Mouse (Mus musculus): ENCODE measurements around the gene Mmrn2. TPM values are rescaled to one million over a fixed set of nuclear protein-coding genes. Genes with fewer than 3 reads are reported as not detected.

The Mmrn2 gene
- 8.2 and 8.6 TPM in 2 replicates for polyA plus RNA-seq (2014; fragmentation: Nextera tagmentation; extraction: Ambion mirVana)

DNA sequence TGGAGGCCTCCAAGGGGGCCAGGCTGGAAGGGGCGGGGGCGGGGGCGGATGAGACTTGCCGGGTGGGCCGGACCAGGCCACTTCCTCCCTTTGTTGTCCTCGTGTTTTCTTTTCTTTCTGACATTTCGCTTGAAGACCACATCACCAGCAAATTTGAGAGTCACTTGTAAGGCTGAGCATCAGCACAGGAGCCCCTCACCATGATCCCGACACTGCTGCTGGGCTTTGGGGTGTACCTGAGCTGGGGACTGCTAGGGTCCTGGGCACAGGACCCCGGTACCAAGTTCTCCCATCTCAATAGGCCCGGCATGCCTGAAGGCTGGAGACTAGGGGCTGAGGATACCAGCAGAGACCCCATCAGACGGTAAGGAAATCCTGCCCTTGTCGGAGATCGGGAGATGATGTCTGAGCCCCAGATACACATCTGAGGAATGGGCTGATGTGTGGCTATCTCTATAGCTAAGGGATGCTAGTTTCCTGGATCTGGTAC is at the start of gene Mmrn2:
Gene Mmrn2 (plus strand): TSS at position 51 of the 490 bp plus-strand sequence.
- H3K27me3 ChIP-seq (replicated peaks; ENCODE audit: control insufficient read depth, insufficient read depth, low read length) = no peaks in the 10 kb centered on the region
- no peaks in the 10 kb centered on the region for H3K9me3 ChIP-seq (ENCODE audit: control insufficient read depth, low read length)
- 74% methylated on average over 13 of the region's 13 CpGs for WGBS
- no peak within 1 kb of the TSS; the same call in 1 of the 2 replicates for H3K4me2 ChIP-seq (ENCODE audit: low read depth, low read length)
- DNase-seq (ENCODE audit: low spot score) = no peak
- no peak within 1 kb of the TSS for H3K27ac ChIP-seq (replicated peaks; ENCODE audit: low read depth, low read length)
- H3K9ac ChIP-seq (ENCODE audit: low read depth, low read length) = no peak within 1 kb of the TSS
- peaks cover 9% of the 10 kb centered on the region for H3K4me1 ChIP-seq (ENCODE audit: control insufficient read depth, insufficient read depth, low read length)
- H3K36me3 ChIP-seq (ENCODE audit: control insufficient read depth, insufficient read depth, low read length) = no peaks in the 10 kb centered on the region
- no peak for ATAC-seq (ENCODE audit: low read depth)
- no peak within 1 kb of the TSS for H3K4me3 ChIP-seq (ENCODE audit: low read depth, low read length)

GRCm38 (mm10) chr14:34326606-34327005 is 48.7 kb upstream of the Mmrn2 start:
- DNase-seq (ENCODE audit: low spot score) (no peak), ATAC-seq (ENCODE audit: low read depth) (no peak)
- no peak overlapping the region for H3K27ac ChIP-seq (replicated peaks; ENCODE audit: low read depth, low read length)
- no peak overlapping the region for H3K4me3 ChIP-seq (ENCODE audit: low read depth, low read length)
- peaks cover 3% of the 10 kb centered on the region; the same call in 1 of the 2 replicates for H3K4me1 ChIP-seq (ENCODE audit: control insufficient read depth, insufficient read depth, low read length)
- no peaks in the 10 kb centered on the region for H3K27me3 ChIP-seq (replicated peaks; ENCODE audit: control insufficient read depth, insufficient read depth, low read length)
- H3K4me2 ChIP-seq (ENCODE audit: low read depth, low read length) = no peak overlapping the region
- H3K9me3 ChIP-seq (ENCODE audit: control insufficient read depth, low read length) = no peaks in the 10 kb centered on the region
- WGBS = 89% methylated on average over 3 of the region's 3 CpGs
- H3K9ac ChIP-seq (ENCODE audit: low read depth, low read length) = no peak overlapping the region
- peaks cover 74% of the 10 kb centered on the region for H3K36me3 ChIP-seq (ENCODE audit: control insufficient read depth, insufficient read depth, low read length)

DNA sequence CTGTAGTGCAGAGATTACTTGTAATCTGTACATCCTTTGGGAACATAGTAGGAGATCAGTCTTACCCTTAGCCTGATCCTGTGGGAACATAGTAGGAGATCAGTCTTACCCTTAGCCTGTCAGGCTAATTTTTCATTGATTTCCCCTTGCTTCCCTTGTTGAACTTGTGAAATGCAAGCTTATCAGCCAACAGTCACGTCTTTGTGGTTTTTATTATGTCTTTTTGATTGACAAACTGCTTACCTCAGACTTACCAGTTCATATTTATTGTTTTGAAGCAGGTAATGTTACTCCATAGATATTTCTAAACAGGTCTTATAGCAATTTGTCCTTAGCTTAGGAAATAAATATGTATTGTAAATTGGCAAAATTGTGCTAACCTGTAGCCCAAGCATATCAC is 47.6 kb upstream of the Mmrn2 start:
- Histone ChIP-seq H3K9me3 (ENCODE audit: control insufficient read depth, low read length) (no peaks in the 10 kb centered on the region), H3K9ac (ENCODE audit: low read depth, low read length) (no peak overlapping the region), H3K4me1 (ENCODE audit: control insufficient read depth, insufficient read depth, low read length) (peaks cover 3% of the 10 kb centered on the region; the same call in 1 of the 2 replicates), H3K36me3 (ENCODE audit: control insufficient read depth, insufficient read depth, low read length) (peaks cover 81% of the 10 kb centered on the region), H3K4me3 (ENCODE audit: low read depth, low read length) (no peak overlapping the region), H3K27ac (replicated peaks; ENCODE audit: low read depth, low read length) (no peak overlapping the region), H3K27me3 (replicated peaks; ENCODE audit: control insufficient read depth, insufficient read depth, low read length) (no peaks in the 10 kb centered on the region), H3K4me2 (ENCODE audit: low read depth, low read length) (no peak overlapping the region)
- ATAC-seq (ENCODE audit: low read depth) (no peak), DNase-seq (ENCODE audit: low spot score) (no peak)
- 78% methylated on average over 1 of the region's 1 CpGs for WGBS

DNA sequence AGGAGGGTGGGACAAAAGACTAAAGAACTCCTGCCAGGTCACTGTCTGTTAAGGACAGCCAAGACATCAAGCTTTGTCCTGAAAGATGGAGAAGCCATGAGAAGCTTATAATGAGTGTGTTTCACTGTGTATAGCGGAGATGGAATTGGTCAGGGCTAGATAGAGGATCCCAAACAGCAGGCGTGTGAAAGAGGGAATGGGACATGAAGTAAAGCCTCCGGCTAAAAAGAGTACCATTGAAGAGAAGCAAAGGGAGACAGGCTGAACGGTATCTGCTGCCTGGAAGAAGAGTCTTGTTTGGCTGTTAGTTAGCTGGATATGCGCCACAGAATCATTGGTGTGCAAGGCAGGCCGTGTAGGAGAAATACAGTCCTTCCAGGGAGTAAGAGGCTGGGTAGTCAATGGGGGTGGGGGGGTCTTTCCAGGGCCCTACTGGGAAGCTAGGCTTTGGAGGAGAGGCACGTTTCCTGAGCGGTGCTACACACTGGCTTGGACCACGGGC is 44.6 kb upstream of the Mmrn2 start:
- whole genome bisulfite sequencing = 95% methylated on average over 9 of the region's 9 CpGs
- Histone ChIP-seq H3K27ac (replicated peaks; ENCODE audit: low read depth, low read length) (no peak overlapping the region), H3K9ac (ENCODE audit: low read depth, low read length) (no peak overlapping the region), H3K4me3 (ENCODE audit: low read depth, low read length) (no peak overlapping the region), H3K36me3 (ENCODE audit: control insufficient read depth, insufficient read depth, low read length) (peaks cover 89% of the 10 kb centered on the region), H3K4me2 (ENCODE audit: low read depth, low read length) (no peak overlapping the region), H3K4me1 (ENCODE audit: control insufficient read depth, insufficient read depth, low read length) (peaks cover 3% of the 10 kb centered on the region; the same call in 1 of the 2 replicates), H3K27me3 (replicated peaks; ENCODE audit: control insufficient read depth, insufficient read depth, low read length) (no peaks in the 10 kb centered on the region), H3K9me3 (ENCODE audit: control insufficient read depth, low read length) (no peaks in the 10 kb centered on the region)
- DNase-seq (ENCODE audit: low spot score) (no peak), ATAC-seq (ENCODE audit: low read depth) (no peak)

DNA sequence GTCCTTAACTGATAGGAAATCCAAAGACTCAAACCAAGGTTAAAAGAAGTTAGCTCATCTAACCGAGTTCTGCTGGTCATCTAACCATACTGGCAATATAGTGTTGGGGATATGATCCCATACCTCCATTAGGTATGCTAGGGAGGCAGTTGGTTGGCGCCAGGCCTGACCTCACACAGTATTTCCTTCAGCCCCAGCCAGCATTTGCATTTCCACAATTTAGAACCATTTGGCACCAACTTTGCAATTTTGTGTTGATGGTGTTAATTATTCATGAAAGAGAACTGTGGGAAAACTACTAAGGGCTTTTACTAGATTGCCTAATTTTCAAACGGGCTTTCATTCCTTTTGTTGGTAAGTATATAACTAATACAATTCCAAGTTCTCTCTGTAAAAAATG is 43.4 kb upstream of the Mmrn2 start:
- ATAC-seq (ENCODE audit: low read depth) (no peak), DNase-seq (ENCODE audit: low spot score) (no peak)
- Histone ChIP-seq H3K27ac (replicated peaks; ENCODE audit: low read depth, low read length) (no peak overlapping the region), H3K9ac (ENCODE audit: low read depth, low read length) (no peak overlapping the region), H3K4me3 (ENCODE audit: low read depth, low read length) (no peak overlapping the region), H3K36me3 (ENCODE audit: control insufficient read depth, insufficient read depth, low read length) (peaks cover 90% of the 10 kb centered on the region), H3K4me1 (ENCODE audit: control insufficient read depth, insufficient read depth, low read length) (no peaks in the 10 kb centered on the region), H3K4me2 (ENCODE audit: low read depth, low read length) (no peak overlapping the region), H3K9me3 (ENCODE audit: control insufficient read depth, low read length) (no peaks in the 10 kb centered on the region), H3K27me3 (replicated peaks; ENCODE audit: control insufficient read depth, insufficient read depth, low read length) (no peaks in the 10 kb centered on the region)
- WGBS = 90% methylated on average over 3 of the region's 3 CpGs

DNA sequence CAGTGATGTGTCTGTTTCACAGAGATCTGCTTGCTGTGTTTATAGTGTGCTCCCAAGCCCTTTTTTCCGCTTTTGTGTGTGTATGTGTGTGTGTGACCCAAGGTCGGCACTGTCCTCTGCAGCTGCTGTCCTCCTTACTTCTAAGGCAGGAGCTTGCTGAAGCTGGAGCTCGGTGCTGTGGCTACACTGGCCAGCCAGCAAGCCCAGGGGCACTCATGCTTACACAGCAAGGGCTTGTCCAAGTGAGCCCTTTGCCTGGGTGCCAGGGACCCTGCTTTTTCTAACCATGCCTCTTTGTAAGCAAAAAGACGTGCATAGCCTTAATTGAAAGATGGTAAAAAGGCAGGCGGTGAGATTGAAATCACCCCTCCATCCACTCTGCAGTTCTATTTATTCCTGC is 42.8 kb upstream of the Mmrn2 start:
- Histone ChIP-seq H3K27me3 (replicated peaks; ENCODE audit: control insufficient read depth, insufficient read depth, low read length) (no peaks in the 10 kb centered on the region), H3K4me1 (ENCODE audit: control insufficient read depth, insufficient read depth, low read length) (no peaks in the 10 kb centered on the region), H3K27ac (replicated peaks; ENCODE audit: low read depth, low read length) (no peak overlapping the region), H3K36me3 (ENCODE audit: control insufficient read depth, insufficient read depth, low read length) (peaks cover 92% of the 10 kb centered on the region), H3K9ac (ENCODE audit: low read depth, low read length) (no peak overlapping the region), H3K4me2 (ENCODE audit: low read depth, low read length) (no peak overlapping the region), H3K4me3 (ENCODE audit: low read depth, low read length) (no peak overlapping the region), H3K9me3 (ENCODE audit: control insufficient read depth, low read length) (no peaks in the 10 kb centered on the region)
- DNase-seq (ENCODE audit: low spot score) (no peak), ATAC-seq (ENCODE audit: low read depth) (no peak)
- WGBS = 92% methylated on average over 5 of the region's 5 CpGs

DNA sequence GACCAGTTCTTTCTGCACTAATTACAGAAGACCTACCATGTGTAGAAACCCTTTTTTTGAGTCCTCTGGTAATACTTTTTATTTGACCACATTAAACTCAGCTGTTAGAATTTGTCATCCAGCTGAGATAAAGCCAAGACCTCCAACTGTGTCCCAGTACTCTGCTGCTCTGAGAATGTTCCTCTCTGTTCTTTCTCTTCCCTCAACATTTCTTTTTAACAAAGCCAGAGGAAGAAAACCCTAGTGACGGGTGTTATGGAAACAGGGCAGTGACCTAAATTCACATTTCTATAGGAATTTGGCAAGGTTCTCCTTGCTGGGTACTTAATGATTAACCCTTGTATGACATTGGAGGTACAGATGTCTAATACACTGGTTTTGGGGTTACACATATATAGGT is 35.8 kb upstream of the Mmrn2 start:
- no peak for DNase-seq (ENCODE audit: low spot score)
- 50% methylated on average over 1 of the region's 1 CpGs for WGBS
- Histone ChIP-seq H3K27ac (replicated peaks; ENCODE audit: low read depth, low read length) (no peak overlapping the region), H3K4me2 (ENCODE audit: low read depth, low read length) (no peak overlapping the region), H3K4me1 (ENCODE audit: control insufficient read depth, insufficient read depth, low read length) (no peaks in the 10 kb centered on the region), H3K9me3 (ENCODE audit: control insufficient read depth, low read length) (no peaks in the 10 kb centered on the region), H3K9ac (ENCODE audit: low read depth, low read length) (no peak overlapping the region), H3K4me3 (ENCODE audit: low read depth, low read length) (no peak overlapping the region), H3K27me3 (replicated peaks; ENCODE audit: control insufficient read depth, insufficient read depth, low read length) (no peaks in the 10 kb centered on the region), H3K36me3 (ENCODE audit: control insufficient read depth, insufficient read depth, low read length) (peaks cover 87% of the 10 kb centered on the region)
- no peak for ATAC-seq (ENCODE audit: low read depth)

GRCm38 (mm10) chr14:34341993-34342392 is 33.3 kb upstream of the Mmrn2 start:
- Histone ChIP-seq H3K4me3 (ENCODE audit: low read depth, low read length) (no peak overlapping the region), H3K9ac (ENCODE audit: low read depth, low read length) (no peak overlapping the region), H3K27me3 (replicated peaks; ENCODE audit: control insufficient read depth, insufficient read depth, low read length) (no peaks in the 10 kb centered on the region), H3K9me3 (ENCODE audit: control insufficient read depth, low read length) (no peaks in the 10 kb centered on the region), H3K36me3 (ENCODE audit: control insufficient read depth, insufficient read depth, low read length) (peaks cover 64% of the 10 kb centered on the region), H3K27ac (replicated peaks; ENCODE audit: low read depth, low read length) (no peak overlapping the region), H3K4me2 (ENCODE audit: low read depth, low read length) (no peak overlapping the region), H3K4me1 (ENCODE audit: control insufficient read depth, insufficient read depth, low read length) (no peaks in the 10 kb centered on the region)
- ATAC-seq (ENCODE audit: low read depth) = no peak
- 75% methylated on average over 4 of the region's 4 CpGs for WGBS
- no peak for DNase-seq (ENCODE audit: low spot score)

DNA sequence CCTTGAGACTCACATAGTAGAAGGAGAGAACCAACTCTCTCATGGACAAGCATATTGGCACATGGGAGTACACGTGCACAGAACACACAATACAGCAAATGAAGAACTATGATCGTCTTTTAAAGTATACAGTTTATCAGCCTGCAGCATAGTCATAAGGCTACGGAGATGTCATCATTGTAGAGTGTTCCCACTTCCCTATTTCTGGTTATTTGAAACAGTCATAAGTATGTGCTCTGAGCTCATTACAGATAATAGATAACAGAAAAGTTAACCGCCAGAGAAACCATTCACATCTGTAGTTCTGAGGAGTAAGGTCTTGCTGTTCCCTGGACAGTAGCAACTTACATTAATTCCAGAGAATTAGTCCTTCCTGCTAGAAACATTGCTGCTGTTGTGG is 32.2 kb upstream of the Mmrn2 start:
- DNase-seq (ENCODE audit: low spot score) (no peak), ATAC-seq (ENCODE audit: low read depth) (no peak)
- no peaks in the 10 kb centered on the region for H3K27me3 ChIP-seq (replicated peaks; ENCODE audit: control insufficient read depth, insufficient read depth, low read length)
- H3K9ac ChIP-seq (ENCODE audit: low read depth, low read length) = no peak overlapping the region
- H3K9me3 ChIP-seq (ENCODE audit: control insufficient read depth, low read length) = no peaks in the 10 kb centered on the region
- no peak overlapping the region for H3K4me2 ChIP-seq (ENCODE audit: low read depth, low read length)
- 87% methylated on average over 4 of the region's 4 CpGs for WGBS
- no peak overlapping the region for H3K27ac ChIP-seq (replicated peaks; ENCODE audit: low read depth, low read length)
- peaks cover 53% of the 10 kb centered on the region for H3K36me3 ChIP-seq (ENCODE audit: control insufficient read depth, insufficient read depth, low read length)
- no peaks in the 10 kb centered on the region for H3K4me1 ChIP-seq (ENCODE audit: control insufficient read depth, insufficient read depth, low read length)
- H3K4me3 ChIP-seq (ENCODE audit: low read depth, low read length) = no peak overlapping the region
